Mouse (Mus musculus): ENCODE results near the gene Naxd. TPM values are rescaled to one million over a fixed set of nuclear protein-coding genes. Genes with fewer than 3 reads are reported as not detected.

Gene Naxd
- polyA plus RNA-seq, 1 experiment = 81.1 TPM

GRCm38 (mm10) chr8:11564236-11564635, 66.9 kb downstream of the Naxd start:
- H3K27me3 ChIP-seq (ENCODE audit: control insufficient read depth, insufficient read depth, low read length) = no peaks in the 10 kb centered on the region
- no peak overlapping the region for H3K27ac ChIP-seq (ENCODE audit: insufficient read depth, low read depth, low read length)
- H3K4me1 ChIP-seq (ENCODE audit: control insufficient read depth, insufficient read depth, insufficient read length, low read length) = no peaks in the 10 kb centered on the region
- no peak overlapping the region for H3K4me3 ChIP-seq (ENCODE audit: low read depth, low read length)
- no peak for TF ChIP-seq POLR2A (IDR thresholded peaks at IDR 0.05; ENCODE audit: low read depth, low read length)
- no peak for TF ChIP-seq CTCF (IDR thresholded peaks at IDR 0.05; ENCODE audit: extremely low read depth, insufficient read length, insufficient replicate concordance, low read depth, low read length)
- H3K36me3 ChIP-seq (ENCODE audit: control insufficient read depth, insufficient read depth, low read length) = peaks cover 18% of the 10 kb centered on the region
- 84% methylated on average over 5 of the region's 5 CpGs for WGBS

Other genes with a start within 250 kb of the Naxd start
- 23.8 and 35.6 TPM in 2 replicates for gene Col4a2, start 184.7 kb upstream of the Naxd start, polyA plus RNA-seq (2012; rRNA removed)
- 77.8 and 136 TPM in 2 replicates for gene Col4a1, start 184.7 kb upstream of the Naxd start, polyA plus RNA-seq (2012; rRNA removed)
- gene Rab20, start 18.8 kb upstream of the Naxd start, polyA plus RNA-seq (2012; rRNA removed) = 18.6 and 43.3 TPM in 2 replicates
- 32.0 and 46.2 TPM in 2 replicates for gene Cars2, start 53.3 kb downstream of the Naxd start, polyA plus RNA-seq (2012; rRNA removed)
- 4.0 and 13.2 TPM in 2 replicates for gene Ing1, start 58.1 kb downstream of the Naxd start, polyA plus RNA-seq (2012; rRNA removed)
- gene Ankrd10, start 138.3 kb downstream of the Naxd start, polyA plus RNA-seq (2012; rRNA removed) = 27.3 and 40.4 TPM in 2 replicates
- gene 1700016D06Rik, start 203.6 kb downstream of the Naxd start, polyA plus RNA-seq (2012; rRNA removed) = not detected in 2 replicates
- 14.8 and 27.4 TPM in 2 replicates for gene Arhgef7, start 230.2 kb downstream of the Naxd start, polyA plus RNA-seq (2012; rRNA removed)